Mouse (Mus musculus) cerebellum, postnatal 36 days (tissue): Measurements from ENCODE around the gene Atrip.

Experiments
- DNase-seq, 2 experiments: peaks; one replicate each; pipeline ENCODE4 v3.0.0; 2021 to 2022; ENCODE audit warnings: mixed read lengths in 2 of 2

Atrip gene

DNA sequence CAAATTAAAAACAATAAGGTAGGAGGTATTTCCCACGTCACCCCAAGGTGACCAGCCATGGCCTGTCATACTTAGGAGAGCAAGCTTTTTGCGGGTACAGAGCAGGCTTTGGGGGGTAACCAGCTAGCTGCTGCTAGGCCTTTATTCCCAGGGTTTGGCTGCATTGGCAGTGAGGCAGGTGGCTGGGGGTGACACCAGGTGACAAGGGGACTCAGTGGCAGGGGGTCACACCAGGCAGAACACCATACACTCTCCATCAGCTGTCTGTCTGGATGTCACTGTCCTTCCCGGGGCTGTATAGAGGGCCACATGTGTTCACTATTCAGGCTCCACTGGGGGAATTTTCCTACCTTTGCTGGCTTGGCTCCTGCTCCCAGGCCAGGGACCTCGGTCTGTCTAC lies 17.0 kb downstream of the Atrip start:
- no peak for DNase-seq

DNA sequence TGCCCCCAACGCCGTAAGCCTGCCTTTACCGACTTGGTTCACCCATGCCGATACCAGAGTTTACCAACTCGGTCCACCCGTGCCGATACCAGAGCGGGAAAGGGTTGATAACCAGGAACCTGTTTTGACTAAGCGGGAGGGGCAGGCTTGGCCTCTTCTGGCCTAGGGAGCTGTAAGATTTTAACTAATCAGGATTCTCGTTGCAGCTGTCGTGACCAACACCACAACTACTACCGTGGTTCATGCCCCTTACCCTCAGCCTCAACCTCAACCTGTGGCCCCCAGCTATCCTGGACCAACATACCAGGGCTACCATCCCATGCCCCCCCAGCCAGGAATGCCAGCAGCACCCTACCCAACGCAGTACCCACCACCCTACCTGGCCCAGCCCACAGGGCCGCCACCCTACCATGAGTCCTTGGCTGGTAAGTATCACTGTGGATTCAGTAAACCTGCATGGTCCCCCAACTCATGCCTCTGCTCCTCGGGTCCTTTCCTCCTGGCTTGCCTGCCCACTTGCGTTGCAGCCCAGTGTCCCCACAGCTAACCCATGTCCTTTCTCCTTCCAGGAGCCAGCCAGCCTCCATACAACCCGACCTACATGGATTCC lies 17.7 kb downstream of the Atrip start:
- no peak for DNase-seq

DNA sequence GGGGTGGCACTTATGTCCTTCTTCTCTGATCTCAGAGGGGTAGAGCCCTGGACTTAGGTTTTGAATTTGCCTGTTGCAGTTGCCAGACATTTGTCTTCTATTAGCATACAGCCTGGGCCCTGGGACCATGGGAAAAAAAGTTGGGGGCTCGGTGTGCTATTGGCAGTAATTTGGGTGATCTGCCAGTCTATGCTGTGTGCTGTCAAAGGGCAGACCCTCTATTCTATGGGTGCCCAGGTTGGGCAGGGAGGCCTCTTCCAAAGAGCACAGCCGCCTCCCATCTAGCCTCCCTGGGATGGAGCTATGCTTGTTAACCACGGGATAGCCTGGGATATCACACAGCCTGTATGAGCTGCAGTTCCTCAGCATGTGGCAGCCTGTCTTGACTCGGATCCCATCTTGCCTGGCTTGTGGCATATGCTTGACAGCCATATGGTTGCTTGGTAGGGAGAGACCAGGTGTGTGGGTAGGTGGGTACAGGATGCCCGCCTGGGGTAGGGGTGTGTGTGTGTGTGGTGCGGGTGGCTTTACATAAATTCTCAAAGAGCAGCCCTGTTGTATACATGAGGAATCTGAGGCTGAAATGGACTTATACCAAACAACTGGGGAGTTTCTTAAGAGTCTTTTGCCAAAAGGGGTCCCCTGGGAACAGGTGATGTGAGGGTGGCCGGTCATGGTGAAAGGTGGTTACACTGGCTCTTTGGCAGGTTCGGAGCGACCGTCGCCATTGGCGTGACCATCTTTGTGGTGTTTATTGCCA lies 18.5 kb downstream of the Atrip start:
- DNase-seq = no peak

DNA sequence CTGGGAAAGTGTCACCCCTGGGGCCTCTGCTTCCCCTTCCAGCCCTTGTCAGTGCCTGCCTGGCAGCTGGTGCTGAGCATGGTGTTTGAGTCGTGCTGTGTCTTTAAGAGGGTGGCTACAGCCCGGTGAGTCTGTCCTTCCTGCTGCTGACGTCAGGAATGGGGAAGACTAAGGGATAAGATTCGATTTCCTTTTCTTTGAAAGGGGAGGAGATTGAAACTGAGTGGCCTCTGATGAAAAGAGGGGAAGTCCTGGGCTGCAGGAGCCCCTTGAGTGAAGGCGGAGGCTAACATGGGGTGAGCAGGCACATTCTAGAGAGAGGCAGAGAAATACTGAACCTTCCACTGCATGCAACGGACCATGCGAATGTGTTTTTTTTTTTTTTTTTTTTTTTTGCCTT lies 19.2 kb downstream of the Atrip start:
- peak; percentile 57 to 60 for DNase-seq

DNA sequence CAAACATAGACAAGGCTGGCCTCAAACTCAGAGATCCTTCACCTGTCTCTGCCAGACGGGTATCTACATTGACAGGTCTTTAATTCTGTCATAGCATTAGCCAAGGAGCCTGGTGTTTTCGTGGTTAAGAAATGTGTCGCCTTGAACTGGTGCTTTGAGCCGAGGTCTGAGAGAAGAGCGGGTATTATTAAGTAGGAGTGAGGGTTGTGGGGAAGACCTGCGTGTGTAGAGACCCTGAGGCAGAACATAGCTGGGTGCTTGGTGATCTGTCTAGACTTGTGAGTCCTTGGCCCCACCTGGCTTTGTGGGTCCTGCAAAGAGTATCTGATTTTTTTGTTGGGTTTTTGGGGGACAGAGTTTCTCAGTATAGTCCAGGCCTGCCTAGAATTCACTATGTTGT lies 20.1 kb downstream of the Atrip start:
- no peak for DNase-seq

DNA sequence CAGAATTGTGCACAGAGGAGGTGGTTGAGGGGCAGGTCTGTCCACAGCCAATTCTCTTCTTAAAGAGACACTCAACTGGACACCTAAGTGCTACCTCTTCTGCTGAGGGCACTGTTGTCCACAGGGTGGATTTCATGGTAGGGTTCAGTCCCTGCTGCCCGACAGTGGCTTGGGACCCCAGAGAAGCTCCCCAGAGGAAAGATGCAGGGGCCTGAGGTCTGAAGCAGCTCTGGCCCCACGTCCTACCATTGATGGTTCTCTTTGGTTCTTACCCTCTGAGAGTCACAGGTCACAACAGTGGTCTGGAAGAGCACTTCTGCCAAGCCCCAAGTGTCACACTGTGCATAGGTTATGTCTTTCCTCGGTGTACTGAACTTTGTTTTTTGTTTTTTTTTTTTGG lies 20.6 kb downstream of the Atrip start:
- DNase-seq = no peak

DNA sequence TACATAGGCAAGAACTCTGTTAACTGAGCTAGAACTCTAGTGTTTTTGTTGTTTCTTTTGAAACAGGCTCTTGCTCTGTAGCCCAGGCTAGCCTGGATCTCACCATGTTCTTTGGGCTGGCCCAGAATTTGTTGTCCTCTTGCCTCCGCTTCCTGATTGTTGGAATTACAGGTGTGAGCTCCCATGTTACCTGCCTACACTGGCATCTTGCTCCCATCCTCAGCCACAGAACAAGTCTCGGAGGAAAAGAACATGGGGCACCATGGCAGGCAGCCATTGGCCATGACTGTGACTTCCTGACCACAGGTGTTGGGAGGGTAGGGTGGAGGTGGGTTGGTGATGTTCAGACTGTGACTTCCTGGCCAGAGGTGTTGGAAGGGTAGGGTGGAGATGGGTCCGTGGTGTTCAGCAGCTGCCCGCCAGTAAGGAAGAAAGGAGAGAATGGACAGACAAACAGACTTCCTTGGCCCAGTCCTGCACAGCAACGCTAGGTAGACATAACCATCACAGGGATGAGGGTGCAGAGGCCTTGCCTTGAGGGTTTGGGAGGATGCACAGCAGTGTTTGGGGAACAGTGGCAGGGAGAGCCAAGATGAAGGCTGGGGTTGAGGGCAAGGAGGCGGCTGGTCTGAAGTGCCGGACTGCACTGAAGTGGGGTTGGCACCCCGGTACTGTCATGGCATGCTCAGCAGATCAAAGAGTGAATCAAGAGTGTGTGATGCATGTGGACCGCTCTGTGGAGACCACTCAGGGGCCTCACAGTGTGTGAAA lies 21.2 kb downstream of the Atrip start:
- DNase-seq = no peak

DNA sequence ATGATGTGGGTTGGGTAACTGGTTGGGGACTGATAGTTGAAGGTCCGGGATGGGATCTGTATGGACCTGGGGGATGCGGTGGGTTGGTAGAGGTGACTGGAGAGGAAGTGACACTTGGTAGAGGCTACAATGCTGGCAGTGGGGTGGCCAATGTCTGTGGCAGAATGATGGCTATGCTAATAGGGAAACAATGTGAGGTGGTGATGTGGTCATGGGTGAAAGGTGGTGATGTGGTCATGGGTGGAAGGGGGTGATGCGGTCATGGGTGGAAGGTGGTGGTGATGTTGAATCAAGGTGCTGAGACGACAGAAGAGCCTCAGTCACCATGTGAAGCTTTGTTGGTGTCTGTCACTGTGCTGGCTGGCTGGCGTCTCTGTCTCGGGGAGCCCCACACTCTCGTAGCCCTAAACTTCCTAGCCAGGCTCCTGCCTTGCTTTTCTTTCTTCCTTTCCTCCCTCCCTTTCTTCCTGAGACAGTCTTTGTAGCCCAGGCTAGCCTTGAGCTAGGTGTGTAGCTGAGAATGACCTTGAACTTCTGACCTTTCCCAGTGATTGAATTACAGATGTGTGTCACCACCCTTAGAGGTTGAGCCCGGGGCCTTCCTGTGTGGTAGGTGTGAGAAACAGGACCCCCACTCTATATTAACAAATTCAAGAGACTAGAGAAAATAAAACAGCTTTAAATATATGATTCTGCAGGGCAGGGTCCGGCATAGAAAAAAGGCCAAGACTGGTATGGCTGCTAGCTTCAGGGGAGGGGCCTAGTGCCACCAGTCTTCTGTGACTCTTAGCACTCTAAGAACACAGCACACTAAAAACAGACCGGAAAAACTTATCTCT lies 22.1 kb downstream of the Atrip start:
- DNase-seq = no peak

DNA sequence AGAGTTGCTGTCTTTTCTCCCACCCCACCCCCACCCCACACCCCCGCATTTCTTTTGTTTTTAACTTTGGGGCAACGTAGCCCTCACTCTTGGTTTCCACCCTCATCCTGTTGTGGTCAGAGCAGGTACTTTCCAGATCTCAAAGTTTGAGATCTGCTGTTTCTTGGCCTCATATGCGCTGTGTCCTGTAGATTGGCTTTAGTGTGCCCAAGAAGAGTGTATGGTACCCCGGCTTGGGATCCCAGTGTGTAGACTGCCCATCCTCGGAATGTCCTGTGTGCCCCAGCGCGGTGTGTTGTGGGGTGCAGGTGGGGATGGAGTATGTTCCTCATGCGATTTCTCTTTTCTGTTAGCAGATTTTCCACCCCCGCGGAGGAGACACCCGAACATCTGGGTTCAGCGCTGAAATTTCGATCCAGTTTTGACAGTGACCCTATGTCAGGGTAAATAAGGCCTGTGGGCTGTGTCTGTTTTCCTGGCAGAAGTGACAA lies 22.9 kb downstream of the Atrip start:
- DNase-seq = no peak

DNA sequence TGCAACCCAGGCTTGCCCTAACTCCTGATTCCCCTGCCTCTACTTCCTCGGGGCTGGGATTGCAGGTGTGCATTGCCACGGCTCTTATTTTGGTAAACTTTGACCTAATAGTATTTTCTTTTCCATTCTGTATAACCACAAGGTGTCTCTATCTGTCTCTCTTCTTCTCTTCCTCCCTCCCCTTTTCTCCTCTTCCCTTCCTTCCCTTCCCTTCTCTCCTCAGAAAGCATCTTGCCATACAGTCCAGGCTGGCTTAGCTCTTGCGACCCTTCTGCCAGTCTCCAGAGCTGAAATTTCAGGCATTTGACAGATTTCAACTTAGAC lies 23.3 kb downstream of the Atrip start:
- no peak for DNase-seq

DNA sequence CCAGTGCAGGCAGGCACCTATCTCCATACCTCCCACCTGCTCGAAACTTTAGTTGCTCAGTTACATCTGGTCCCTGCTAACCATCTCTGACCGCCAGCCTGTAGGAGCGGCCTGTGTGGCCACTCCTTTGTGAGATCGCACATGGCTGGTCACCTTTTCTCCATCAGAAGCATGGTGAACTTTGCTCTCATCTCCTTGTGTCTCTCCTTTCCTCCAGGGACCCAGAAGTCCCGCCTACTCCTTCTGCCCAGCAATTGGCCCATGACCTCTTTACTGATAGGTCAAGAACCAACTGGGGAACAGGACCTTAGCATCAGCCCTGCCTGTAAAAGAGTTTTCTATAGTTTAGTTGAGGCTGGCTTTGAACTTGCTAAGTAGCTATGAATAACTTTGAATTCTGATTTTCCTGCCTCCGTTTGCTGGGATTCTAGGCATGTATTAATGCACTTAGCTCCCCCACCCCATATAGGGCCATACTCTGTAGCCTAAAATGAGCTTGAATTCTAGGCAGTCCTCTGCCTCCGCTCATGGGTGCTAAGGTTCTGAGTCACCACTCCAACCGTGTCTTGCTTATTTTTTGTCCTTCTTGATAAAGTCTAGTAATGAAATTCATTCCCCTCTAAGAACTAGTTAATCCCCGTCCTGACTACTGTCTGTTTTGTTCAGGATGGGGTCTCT lies 23.8 kb downstream of the Atrip start:
- DNase-seq = no peak

DNA sequence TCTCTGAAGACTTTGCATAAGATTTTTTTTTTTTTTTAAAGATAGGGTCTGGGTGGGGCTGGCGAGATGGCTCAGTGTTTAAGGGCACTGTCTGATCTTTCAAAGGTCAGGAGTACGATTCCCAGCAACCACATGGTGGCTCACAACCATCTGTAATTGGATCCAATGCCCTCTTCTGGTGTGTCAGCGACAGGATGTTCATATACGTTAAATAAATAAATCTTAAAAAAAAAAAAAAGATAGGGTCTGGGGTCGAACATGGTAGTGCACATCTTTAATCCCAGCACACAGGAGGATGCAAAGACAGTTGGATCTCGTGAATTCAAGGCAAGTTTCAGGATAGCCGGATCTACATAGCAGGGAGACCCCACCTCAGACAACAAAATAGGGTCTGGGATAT lies 24.6 kb downstream of the Atrip start:
- no peak for DNase-seq

DNA sequence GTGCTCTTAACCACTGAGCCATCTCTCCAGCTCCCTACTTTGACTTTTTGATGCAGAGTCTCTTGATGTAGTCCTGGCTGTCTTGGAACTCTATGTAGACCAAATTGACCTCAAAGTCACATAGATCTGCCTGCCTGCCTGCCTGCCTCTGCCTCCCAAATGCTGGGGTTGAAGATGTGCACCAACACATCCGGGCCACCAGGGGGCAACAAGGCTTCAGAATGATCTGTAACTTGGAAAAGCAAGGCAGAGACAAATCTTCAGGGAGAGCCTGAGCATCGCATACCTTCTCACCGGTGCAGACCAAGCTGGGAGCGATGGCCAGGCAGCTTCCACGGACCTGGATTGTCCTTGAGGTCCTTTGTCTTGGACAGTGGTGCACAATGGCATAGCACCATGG lies 27.6 kb downstream of the Atrip start:
- peak; percentile 41 to 53 for DNase-seq

DNA sequence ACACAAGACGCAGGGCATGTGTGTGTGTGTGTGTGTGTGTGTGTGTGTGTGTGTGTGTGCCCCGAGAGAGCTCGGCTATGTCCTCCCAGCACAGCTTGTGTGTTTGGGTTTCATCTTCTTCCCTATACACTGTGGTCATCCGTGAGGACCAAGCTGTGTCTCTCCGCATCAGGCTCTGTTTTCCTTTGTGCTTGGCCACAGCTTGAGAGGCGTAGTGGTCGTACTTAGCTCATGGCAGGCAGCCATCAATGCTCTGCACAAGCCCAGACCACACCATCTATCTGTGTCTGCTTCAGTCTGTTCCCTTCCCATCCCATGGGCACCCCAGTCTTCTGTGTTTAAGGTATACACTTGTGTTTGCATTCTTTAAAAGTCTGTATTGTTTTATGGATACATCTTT lies 32.6 kb downstream of the Atrip start:
- no peak for DNase-seq

DNA sequence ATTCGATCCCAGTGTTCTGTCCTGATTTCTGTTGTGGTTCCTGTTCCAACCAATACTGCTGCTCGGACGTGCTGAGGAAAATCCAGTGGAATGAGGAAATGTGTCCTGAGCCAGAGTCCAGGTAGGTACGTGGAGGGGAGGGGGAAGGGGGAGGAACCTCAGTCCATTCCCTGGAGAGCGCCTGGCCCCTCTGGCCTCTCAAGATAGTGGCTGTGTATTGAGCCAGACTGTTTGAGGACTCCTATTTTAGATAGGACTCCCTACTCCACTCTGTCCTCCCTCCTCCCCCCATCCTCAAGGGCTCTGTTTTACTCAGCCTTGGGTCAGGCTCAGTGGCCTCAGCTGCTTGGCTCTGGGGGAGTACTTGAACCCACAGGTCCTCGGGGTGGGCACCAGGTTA lies 33.0 kb downstream of the Atrip start:
- no peak for DNase-seq

DNA sequence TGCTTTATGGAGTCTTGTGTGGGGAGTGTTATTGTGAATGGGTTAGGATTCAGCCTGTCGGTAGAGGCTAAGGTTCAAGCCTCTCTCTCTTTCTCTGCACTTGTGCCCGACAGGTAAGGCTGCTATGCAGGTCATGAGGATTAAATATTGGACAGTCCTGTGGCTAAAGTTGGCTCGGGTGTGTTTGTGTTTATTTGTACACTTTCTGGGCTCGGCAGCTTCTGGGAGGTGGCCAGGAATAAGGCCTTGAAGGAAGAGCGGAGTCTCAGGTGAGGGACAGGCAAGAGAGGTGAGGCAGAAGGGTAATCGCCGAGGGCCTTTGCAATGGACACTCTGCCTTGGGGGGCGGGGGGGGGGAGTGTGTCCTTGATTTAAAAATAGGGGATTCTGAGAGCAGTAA lies 33.7 kb downstream of the Atrip start:
- no peak for DNase-seq

DNA sequence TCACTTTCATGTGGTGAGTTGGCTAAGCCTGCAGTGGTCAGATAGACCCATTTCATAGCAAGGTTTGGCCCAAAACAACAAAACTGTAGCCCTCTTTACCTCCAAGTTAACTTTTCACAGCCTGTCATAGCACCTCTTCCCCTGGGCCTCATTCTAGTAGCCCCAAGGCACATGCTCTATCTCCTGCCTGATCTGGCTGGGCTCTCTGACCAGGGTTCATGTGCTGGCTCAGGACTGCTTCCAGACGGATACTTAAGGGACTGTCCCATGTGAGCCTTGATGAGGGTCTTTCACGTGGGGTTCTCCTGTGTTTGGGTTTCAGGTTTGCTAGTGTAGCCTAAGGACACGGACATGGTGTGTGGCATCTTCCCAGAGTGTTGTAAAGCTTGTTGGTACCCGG lies 34.2 kb downstream of the Atrip start:
- DNase-seq = no peak

DNA sequence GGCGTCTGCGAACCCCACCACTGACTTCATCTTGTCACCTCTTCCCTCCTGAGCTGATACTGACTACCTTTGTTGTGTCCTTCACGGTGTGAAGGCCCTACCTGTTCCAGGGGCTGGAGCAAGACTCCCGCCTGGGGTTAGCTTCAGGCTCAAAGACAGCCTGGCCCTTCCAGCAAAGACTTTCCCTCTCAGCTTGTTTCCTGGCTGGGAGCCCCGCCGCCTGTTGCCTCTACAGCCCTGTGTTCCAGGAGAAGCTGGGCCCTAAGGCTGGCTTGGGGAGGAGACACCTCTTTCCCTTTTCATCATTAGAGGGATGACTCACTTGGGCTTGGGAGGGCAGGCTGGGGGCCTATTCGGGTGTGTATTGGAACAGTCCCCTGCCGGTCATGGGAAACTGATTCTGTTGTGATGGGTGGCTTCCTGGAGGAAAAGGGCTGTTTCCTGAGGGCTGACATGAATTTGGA lies 35.0 kb downstream of the Atrip start:
- DNase-seq = peak; percentile 68 to 70

DNA sequence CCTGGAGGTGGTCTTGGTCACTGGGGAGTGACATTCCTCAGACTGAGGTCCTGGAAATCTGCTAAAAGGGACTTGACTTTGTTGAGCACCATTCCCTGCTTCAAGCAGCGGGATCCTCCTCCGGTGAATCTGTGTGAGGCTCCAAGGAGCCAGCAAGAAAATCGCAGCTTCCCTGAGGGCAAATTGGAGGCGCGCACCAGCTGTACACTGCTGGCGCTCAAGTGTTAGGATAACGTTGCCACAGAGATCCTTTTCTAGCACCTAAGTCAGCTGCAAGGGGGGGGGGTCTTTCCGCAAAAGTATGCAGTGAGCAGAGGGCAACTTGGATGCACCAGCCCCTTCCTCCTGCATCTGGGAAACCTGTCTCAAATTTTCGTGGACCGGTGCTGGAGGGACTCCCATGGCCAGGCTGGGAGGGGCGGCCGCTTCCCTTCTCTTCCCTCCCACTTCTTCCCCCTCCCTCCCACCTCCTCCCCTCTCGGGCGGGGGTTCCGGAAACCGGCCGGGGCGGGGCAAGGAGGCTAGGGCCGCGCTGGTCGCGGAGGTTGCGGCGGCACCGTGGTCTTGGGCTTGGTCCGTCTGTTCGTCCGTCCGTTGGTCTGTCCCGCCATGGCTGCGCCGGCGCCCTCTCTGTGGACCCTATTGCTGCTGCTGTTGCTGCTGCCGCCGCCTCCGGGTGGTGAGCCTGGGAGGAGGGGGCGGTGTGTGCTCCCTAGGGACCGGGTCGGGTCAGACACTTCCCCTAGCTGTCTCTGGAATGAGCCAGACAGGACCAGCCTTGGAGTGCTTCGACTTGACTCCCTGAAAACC lies 35.6 kb downstream of the Atrip start, which contains the start of gene Shisa5:
Shisa5 (plus strand) TSS at position 480 of the 810 bp plus-strand sequence.
- peak; percentile 34 to 59 for DNase-seq

DNA sequence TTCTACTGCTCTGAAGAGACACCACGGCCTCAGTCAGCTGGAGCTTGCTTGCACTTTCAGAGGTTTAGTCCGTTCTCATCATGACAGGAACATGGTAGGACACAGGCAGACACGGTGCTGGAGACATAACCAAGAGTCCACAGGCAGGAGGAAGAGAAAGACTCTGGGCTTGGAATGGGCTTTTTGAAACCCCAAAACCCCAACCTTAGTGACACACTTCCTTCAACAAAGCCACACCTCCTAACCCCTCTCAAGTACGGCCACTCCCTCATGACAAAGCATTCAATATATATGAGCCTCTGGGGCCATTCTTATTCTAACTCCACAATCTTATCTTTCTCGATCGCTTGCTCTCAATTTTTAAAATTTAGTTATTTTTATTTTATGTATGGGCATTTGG lies 41.5 kb downstream of the Atrip start:
- DNase-seq = no peak

DNA sequence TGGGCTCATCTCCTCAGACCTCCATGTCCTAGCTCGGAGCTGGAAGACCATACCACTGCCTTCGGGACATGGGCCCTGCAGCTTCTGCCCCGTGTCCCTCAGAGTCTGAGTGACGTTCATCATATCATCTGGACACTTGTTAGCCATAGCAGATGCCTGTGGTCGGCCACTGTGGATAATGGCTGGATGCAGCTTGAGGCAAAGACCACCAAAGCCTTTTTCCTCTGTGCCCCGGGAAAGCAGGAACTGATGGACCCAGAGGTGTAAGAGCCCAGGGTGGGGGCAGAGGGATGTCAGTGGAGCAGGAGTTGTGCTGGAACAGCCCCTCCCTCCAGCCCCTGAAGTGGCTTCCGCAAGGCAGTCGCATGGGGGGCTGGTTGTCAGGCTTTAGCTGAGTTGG lies 42.2 kb downstream of the Atrip start:
- DNase-seq = no peak
